Mouse (Mus musculus) kidney, postnatal 36 days (tissue): ENCODE measurements at regions not wholly inside any gene's neighbourhood (a gene's known extent, or its start where the extent isn't known, plus 50 kb on each side); places are given as distances from the start of the nearest gene placed in this dataset.
A peak's percentile ranks its signal among the peaks of the same experiment; 100 is the strongest.

Experiments
- DNase-seq, 2 experiments: peaks; one replicate each; pipeline ENCODE4 v3.0.0; 2021 to 2022; ENCODE audit warnings: mixed read lengths in 2 of 2

DNA sequence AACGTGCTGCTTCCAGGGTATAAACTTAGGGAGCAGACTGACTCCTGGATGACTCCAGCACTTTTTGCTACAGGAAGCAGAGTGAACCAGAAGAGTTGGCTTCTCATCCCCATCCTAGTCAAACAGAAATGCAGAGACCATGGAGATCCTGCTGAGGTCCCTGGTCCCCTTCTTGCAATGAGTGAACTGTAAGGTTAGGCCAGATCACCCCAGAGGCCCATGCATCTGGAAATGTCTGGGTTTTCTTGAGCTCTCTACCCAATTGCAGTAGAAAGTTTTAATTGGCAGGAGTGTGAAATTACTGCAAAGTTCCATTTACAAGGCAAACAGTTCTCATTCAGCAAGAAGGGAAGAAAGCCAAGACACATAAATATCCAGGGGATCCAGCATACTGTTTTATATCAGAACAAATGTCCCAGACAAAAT lies 101.8 kb downstream of the Kctd12 start:
- no peak for DNase-seq

DNA sequence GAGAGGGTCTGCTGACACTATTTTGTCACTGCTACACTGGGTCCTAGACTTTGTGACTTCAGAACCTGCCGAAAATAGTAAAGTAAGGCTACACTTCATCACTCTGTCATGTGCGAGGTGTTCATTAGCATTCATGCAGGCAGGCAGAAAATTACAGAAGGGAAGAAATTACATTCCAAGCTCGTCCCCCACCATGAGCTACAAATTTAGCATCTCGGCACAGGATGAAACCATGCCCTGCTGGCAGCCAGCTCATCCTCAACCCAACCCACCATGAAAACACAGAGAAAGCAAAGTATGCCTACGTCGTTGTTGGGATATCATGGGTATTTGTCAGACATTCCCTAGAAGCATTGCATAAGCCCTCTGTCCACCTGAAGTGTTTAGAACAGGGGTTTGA lies 103.9 kb downstream of the Kctd12 start:
- no peak for DNase-seq

DNA sequence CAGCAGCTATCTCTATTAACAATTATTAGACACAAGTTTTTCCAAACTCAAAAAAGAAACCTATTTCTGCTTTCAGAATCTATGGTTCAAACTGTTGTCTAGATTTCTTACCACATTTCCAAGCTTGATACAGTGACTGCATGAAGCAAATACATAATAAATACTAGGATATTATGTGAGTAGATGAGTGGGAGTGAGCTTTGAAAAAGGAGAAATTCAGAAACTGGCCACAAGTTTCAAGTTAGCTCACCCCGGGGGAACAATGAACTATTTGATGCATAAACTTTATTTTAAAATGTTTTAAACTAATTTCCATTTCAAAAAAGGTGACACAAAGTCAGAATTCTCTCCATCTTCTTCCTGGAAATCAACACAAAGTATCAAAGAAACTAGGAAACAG lies 114.3 kb downstream of the Kctd12 start:
- no peak for DNase-seq

DNA sequence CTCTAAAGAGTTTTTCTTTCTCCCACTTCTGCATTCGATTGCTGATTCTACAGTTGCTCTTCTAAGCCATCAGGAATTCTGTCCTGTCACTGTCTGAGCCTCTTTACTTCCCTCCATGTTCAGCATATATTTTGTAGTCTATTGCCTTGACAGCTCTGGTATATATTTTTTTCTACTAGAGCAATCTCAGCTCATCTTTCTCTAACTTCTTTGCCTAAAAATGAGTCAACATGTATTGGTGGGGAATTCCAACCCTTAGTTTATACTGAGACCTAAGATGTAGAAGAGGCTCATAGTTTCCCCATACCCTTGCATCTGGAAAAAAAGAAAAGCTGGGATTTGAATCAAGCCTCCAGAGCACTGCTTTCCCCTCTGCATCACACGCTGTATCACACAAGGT lies 114.7 kb downstream of the Kctd12 start:
- no peak for DNase-seq

DNA sequence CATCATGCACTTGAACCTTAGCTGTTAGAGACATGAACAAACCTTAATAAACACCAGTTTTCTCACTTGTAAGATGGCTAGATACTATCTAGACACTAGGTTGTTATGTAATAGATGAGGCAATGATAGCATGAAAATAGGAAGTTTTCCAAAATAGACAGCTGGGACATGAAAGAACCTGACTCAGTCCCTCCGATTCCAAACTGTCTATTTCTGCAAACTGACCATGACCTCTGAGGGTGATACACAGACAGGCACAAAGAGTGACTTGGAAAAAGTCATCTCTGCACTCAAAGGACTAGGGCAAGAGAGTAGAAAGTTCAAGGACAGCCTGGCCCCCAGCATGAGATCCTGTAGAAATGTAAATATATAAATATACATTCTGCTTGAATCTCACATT lies 115.9 kb downstream of the Kctd12 start:
- no peak for DNase-seq

DNA sequence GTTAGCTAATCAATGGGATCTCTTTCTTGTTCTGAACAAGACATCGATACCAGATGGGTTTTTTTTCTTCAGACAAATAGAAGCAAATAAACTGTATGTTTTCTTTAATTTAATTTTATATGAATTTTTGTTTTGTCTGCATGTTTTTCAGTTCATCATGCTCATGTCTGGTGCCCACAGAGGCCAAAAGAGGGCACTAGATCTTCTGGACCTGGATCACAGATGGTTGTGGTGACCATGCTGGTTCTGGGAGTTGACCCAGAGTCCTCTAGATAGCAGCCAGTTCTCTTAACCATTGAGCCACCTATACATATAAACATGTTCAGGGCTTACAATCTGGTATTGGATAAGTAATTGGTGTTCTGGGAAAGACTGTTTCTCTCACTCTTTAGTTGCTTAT lies 120.7 kb downstream of the Kctd12 start:
- DNase-seq, result no peak

DNA sequence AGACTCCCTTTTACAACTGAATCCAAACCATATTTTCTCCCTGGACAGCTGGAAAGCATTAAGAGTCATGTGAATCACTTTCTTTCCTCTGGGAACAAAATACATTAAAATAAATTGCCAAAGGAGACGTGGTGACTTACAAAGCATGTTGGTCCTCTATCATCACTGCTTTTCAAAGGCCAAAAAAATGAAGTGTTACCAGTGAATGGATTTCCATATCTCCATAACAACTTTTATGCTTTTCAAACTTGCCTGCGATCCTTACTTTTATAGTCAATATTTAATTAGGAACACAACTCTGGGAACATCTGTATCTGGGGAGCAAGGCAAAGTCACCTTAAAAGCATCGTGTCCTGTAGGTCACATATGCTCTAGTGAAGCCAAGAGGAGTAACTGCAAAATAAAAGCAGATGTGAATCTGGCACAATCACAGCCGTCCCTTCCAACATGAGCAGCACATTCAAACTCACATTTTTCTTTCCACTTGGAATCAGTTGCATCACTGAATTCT lies 123.0 kb downstream of the Kctd12 start:
- no peak for DNase-seq

DNA sequence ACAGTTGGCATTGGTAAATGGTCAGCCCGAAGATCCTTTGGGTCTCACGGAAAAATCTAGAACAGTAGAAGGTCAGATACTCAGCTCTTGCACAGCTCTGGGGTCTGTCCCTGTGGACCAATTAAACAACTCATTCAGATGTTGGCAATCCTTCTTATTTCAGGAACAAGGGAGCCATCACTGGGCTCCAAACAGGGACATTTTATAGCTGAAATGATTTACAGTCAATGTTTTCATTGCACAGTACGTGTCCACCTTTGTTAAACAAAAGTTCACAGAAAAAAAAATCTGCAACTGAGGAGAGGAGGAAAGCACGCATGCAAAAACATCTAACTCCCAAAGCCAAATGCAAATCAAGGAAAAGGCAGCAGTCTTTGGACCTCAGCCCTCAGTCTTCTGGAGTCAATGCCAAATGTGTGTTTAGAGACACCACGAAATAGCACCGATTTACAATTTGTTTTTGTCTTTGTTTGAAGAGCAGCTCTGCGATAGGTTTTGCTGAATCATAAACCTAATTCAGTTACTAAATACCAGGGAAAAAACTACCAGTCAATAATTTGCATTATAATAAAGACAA lies 127.1 kb downstream of the Kctd12 start:
- peak; percentile 27 to 44 for DNase-seq

DNA sequence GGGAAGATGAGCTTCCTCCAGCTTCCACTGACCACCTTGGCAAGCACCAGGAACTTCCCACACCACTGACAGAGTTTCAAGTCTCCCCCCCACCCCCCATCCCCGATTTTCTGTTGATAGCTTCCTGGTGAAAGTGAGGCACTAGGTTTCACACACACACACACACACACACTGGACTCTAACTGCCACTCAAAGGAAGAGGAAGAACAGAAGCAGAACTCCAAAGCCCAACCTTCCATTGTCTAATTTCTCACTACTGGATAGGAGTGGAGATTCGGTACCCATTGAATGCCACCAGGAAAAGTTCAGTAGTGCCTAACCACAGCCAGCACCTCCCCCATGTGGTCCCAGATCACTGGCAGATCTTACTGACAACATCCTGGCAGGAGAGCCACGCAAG lies 138.7 kb downstream of the Kctd12 start:
- no peak for DNase-seq

DNA sequence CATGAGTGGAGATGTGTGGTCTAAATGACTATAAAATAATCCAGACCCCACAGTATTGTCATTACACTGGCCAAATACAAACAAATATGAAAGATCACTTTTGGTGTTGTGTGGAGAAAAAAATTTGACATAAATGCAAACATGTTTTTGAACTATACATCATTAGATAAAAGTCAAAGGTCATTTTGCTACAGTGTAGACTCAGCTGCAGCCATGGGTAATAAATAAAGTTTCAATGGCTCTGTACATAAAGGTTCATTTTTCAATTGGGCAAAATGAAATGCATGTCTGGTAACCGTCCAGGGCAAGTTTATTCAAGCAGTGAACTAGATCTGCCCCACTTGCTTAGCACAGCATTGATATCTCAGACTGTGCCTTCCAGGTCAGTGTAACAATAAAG lies 144.8 kb downstream of the Kctd12 start:
- no peak for DNase-seq

DNA sequence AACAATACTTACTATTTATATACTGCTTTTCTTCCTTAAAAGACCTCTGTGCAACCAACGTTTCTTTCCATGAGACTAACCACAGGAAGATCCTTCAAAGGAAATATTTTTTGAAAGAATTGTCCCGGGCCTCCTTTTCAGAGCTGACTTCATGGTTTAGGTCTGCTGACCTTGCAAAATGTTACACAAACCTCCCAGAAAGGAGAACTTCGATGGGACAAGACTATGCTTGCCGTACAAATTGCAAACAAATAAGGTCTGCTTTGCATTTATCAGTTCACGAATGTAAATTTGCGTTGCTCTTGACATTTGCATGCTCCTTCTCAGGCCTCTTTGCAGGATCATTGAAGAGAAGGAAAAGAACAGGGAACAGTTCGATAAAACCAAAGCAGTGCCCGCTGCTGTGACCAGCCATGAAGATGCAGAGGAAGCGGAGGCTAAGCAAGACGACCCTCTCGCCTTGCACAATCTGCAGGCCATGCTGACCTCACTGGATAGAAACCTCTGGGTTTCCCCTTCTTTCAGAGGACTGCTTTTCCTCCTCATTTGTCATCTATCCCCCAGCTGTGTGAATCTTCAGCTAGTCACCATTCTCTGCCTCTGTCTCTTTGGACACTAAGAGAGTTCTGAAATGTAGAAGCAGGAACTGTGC lies 147.2 kb downstream of the Kctd12 start:
- no peak for DNase-seq

DNA sequence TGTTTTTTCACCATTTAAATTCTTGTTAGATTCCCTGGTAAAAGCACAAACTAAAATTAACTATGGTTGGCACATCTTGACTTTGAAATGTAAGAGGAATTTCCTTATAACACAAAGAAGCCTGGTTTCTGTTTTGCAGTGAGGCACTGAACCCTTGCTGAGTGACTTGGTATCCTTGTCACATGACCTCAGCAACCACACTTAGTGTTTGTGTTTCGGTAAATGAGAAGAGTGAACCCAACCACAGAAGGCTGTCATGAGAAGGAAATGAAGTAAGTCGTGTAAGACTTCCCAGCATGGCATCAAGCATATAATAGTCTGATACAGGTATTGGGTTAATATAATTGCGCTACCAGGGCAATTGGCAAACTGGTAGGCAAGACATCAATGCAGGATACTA lies 154.0 kb downstream of the Kctd12 start:
- DNase-seq, result no peak

DNA sequence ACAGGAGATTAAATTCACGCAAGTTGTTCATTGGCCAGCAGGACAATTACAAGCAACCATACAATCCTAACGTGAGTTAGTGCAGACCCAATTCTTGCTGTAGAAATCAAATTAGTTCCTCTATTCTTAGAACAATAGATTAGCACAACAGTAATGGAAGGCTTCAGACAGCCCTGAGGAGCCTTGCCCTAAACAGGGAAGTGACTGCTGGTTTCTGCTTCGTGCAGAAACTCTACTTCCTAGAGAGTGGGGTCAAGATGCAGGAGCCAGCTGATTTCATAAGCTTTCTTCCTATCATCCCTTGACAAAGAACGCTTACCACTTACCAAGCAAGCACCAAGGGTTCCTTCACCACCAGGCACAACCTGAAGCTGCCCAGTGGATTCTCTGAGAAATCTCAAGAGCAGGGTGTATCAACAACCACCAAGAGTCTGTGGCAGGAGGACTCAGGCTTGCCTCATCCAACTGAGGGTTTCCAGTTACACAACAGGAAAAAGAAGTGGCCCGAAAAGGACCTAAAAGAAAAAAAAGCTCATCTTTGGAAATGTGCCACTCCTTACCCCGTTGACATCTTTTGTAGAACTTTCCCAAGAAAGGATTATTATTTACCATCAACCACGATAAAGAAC lies 154.6 kb downstream of the Kctd12 start:
- DNase-seq, result no peak

DNA sequence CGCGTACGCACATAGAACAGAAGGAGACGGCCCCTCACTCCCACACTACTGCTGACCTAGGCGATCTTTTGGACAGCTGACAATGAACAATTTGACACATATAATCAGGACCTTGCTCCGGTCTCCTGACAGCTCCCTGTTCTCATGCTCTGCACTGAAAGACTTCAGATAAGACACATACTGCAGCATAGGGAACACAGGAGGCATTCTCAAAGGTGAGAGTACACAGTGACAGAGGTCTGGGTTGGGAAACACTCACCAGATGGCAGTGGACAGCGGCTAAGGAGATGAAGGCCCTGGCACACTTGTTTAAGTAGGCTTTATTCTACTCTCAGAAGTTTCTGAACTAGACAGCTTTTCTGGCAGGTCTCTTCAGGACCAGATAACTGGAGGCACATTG lies 156.9 kb downstream of the Kctd12 start:
- DNase-seq, result no peak

DNA sequence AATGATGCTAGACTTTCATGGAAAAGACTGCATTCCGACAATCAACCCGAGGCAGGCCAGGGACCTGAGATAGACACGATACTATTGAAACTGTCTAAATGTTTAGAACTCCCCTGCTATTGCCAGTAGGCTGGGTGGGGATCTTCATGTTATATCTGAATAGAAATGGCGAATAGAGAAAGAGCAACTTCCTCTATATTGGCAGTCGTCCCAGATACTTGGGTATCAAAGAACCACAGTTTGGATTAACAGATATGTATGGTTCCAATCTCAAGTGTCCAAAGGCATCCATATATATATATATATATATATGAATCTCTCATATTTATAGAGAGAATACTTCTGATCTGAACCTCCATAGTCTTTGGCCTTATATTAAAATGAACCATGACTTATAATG lies 161.8 kb downstream of the Kctd12 start:
- no peak for DNase-seq

DNA sequence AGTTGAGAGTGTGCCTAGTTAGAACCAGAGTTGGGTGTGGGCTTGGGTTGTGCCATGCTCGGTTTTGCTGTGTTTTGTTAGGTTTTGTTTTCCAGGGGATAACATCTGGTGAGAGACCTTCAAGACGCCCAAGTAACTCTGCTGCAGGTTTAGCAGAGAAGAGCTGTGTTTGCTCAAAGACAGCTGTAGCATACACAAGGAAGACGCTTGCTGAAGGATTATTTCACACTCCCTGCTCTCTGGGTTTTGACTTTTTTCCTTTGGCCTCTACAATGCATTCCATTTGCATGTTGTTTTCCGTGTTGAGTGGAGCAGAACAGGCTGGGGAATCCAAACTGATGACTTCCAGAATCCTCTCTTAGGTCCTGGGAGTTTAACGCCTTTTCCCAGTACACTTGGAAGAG lies 170.8 kb downstream of the Kctd12 start:
- no peak for DNase-seq

DNA sequence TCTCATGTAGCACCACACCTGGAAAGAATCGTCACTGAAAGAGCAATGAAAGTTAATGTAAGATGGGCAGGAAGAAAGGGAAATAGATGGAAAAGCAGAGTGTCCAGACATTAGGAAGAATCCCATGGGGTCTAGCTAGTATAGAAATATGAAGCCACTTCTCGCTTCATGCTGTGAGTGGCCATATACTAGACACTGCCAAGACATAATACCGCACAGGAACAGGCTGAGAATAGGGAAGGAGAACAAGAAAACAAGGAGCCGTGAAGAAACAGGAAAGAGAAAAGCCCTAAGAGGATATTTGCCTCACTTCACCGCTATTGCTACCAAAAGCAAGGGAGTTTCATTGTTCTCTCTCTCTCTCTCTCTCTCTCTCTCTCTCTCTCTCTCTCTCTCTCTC lies 171.4 kb downstream of the Kctd12 start:
- DNase-seq, result no peak

DNA sequence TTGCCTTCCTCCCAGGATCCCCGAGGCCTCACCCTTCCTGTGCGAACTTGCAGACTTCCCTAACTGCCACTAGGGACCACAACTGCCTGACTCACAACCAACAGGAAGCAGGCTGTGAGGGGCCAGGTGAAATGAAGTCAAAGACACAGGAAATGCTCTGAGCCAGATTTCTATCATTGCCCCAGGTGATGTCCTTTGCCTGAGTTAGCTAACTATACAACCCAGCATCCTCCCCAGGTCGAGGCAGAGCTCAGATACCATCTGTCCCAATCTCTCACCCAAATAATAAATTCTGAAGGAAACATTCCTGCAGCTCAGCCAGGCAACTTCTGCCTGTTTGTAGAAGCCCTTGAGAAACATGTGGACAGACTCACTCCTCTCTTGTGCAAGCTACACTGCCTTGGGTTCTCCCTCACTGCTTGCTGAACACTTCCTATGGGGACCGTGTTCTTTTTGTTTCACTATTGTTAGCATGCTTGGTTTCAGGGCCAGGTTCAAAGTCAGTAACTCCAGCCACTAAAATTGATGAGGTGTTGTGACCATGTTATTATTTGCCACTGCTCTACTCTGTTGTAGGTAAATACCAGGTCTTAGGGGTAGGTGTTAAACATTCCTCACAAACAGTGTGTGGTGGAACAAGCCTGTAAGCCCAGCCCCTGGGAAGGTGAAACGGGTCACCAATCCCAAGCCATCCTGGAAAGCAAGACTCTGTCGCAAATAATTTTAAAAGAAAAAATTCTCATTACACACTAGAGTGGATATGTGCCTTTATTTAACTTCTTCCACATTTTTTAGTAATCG lies 172.1 kb downstream of the Kctd12 start:
- peak; percentile 65 to 74 for DNase-seq

DNA sequence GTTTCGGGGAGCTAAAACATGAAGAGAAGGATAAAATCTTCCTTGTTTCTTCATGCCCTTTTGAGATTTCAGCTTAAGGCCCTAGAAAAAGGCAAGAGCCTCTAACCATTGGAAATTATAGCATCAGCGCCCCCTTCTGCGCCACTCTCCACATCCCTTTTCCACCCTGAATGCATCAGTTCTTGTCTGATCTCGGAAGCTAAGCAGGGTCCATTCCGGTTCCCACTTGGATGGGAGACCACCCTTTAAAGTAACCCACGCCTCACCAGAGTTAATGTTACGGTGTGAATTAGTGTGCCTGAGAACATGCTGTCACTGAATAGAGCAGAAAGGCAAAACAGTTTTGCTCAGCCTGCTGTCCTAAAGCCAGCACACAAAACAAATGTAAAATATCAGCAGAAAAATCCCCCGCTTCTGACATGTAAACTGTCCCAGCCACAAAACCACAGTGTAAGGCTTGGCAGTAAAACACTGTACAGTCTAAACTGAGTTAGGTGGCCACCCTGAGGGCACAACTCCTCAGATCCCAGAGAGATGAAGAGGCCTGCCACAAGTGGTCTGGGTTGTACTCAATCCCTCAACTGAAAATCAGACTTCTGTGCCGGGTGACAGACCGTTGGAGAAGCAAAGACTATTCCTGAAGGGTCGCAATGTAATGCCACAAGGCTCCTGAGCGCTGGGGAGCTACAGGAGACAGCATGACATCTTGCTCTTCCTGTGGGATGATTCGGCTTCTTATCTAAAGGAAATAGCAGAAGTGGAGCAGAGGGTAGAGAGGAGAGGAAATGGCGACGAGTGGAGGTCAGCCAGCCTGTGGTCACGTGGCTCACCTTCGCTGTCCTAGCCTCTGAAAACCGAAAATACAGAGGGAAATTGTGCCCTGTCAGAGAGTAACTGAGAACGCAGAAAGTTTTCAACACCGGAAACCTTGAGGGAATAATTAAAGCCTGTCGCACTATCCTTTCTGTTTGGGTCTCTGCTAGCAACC lies 176.2 kb downstream of the Kctd12 start:
- peak; percentile 62 to 64 for DNase-seq

DNA sequence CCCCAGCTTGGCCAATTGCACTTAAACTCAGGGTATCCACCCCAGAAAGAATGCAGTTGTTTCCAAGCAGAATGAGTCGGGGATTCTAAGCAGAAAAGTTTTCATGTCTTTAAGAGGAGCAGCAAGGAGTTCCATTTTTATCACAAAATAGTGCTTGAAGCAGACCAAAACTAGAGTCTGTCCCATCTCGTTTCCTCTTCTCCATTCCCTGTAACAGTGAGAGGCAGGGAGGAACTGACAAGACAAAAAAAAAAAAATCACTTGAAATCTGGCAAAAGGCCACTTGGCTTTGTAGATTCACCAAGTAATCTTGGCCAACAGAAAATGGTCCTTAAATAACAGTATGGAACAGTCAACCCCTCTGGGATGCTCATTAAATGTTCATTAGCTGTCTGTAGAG lies 186.8 kb downstream of the Kctd12 start:
- no peak for DNase-seq

DNA sequence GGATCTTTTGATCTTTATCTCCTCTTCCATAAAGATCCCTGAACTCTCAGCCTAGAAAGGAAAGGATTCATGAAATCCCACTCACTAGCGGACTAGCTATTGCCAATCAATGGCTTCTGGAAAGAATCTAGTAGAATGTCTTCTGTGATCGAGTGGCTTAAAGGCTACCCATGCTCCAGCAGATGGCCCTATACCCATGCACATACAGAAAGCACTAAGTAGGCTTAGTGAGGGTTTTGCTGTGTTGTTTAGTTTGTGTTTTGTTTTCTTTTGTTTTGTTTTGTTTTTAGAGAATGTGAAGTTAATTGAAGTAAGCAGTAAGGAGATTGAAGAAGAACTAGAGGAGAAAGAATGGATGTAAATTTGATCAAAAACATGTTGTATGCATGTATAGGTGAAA lies 187.5 kb downstream of the Kctd12 start:
- DNase-seq, result peak; percentile 40 to 45

DNA sequence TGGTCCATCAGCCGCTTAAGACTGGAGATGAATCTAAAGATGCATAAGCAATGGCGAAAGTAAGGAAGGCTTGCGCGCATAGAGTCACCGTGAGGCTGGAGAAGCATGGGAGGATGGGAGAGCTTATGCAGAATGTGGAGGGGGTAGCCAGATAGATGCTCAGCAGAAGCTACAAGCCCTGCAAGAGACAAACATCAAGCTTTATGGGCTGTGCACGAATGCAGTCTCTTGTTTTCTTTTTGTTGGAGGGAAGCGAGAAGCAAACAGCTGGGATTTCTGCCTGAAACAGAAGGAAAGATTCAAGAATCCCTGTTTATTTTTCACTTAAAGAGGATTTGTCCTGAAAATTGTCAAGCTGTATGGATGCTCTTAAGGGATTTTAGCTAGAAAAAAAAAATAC lies 188.7 kb downstream of the Kctd12 start:
- DNase-seq, result no peak
